Mouse (Mus musculus): ENCODE measurements around the gene Spats1.

DNA sequence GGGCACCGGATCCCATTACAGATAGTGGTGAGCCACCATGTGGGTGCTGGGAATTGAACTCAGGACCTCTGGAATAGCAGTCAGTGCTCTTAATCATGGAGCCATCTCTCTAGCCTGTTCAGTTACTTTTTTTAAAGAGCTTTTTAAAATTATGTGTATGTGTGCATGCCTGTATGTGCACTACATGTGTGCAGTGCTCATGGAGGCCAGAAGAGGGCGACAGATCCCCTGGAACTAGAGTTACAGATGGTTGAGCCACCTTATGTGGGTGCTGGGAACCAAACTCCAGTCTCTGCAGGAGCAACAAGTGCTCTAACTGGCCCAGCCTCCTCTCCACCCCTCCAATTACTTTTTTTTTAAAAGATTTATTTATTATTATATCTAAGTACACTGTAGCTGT is 8.5 kb downstream of the Spats1 start:
- TF ChIP-seq MAFK (IDR thresholded peaks at IDR 0.05; ENCODE audit: insufficient read depth, low read depth, low read length) (no peak), HCFC1 (IDR thresholded peaks at IDR 0.05; ENCODE audit: borderline replicate concordance, insufficient read depth, low read length) (no peak), CHD2 (IDR thresholded peaks at IDR 0.05; ENCODE audit: low read depth, low read length) (no peak), ZC3H11A (IDR thresholded peaks at IDR 0.05; ENCODE audit: borderline replicate concordance, low read depth, low read length) (no peak), ZNF384 (IDR thresholded peaks at IDR 0.05; ENCODE audit: low read depth, low read length) (no peak)
